Mouse (Mus musculus): ENCODE measurements around the gene Vav3.

Gene Vav3

DNA sequence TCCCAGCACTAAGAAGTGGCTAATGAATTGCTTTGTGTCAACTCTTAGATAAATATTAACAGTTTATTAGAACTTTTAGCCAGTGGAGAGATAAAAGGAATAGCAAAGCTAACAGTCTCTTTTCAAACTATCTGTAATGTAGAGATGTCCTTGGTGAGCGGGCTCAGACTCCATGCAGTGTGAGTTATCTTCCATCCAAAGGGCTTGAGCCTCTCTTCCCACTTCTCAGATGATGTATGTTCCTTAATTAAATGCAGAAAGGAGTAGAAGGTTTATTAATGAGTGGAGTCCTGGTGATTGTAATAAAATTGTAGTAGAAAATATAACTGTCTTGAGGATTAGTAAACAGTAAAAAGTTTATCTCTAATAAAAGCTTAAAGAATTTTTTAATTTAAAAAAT lies 169.3 kb downstream of the Vav3 start:
- DNase-seq (ENCODE audit: low read depth) = no peak

DNA sequence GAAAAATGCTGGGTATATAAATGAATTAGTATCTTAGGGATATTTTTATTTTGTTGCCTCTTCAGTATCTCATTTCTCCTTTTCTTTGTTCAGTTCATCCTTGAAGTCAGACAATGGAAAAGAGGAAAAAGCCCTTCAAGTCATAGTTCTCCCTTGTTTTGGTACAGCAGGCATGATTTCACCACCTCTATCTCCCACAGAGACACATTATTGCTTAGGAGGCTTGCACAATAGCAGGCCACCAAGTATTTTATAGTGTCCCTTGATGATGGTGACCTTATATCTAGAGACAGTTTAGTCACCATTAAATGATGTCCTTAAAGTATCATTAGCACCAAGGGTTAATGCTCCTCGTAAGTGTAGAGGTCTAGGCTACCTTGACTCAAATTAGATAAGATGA lies 171.4 kb downstream of the Vav3 start:
- no peak for DNase-seq (ENCODE audit: low read depth)

DNA sequence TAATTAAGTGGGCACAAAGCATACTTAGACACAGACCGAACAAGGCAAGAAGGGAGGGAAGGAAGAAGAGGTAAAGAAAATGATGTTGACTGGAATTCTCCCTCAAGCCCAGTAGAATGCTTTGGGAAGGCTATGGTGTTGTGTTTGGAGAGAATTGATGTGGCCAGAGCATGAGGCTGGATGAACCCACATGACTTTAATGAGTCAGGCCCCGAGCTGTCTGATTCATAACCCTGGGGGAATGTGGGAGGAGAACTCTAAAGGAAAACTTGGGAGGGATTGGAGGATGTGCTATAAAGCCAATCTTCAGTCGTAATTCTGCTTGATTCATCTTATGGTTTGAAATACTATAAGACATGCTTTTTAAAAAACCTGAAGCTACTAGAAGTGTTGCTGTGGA lies 175.0 kb downstream of the Vav3 start:
- peak; percentile 75 for DNase-seq (ENCODE audit: low read depth)

DNA sequence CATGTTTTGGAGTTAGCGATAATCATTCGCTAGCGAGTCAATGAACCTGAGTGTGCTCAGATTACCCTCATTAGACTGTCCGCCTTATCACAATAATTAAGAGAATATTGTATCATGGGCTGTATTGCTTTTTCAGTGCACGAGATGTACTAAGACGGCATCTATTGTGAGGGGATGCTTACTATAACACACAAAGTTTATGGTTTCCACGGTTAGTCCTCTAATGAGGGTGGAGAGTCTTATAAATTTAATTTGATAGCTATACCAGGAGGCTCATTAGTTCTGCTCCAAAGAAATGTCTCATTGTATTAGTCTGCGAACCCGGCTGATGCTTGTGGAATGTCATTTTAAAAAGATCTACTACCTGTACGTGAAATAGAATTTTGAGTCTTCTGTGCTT lies 175.9 kb downstream of the Vav3 start:
- DNase-seq (ENCODE audit: low read depth) = no peak

DNA sequence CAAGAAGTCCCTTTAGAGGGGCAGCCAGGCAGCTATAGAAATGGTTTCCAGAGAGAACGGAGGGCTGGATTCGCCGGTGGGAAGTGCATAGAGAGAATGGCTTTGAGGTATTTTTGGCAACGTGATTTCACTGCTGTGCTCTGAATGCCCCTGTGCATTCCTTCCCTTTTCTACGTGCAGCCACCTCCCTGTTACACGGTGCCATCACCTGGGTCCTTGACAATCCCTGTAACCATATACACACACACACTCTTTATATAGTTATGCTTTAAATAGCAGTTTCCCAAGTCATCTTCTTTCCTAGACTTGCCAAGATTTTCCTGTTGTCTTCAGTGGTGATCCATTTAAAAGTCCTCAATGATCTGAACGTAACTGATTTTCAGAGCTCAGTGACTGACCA lies 181.7 kb downstream of the Vav3 start:
- DNase-seq (ENCODE audit: low read depth) = no peak

DNA sequence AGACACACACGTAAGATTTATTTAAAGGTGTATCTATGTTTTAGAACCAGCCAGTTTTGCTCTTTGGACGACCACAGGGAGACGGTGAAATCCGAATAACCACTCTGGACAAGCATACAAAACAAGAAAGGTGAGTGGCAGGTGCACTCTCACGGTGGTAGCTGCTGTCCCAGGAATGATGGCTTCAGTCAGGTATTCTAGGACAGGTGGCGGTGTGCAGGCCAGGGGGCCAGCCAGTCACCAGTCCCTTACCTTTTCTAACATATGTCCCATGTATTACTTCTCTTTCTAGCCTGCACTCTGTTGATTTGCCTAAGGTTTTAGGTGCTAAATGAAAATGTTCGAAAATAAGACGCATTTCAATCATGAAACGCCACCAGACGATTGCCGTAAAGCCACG lies 185.4 kb downstream of the Vav3 start:
- DNase-seq (ENCODE audit: low read depth) = no peak

DNA sequence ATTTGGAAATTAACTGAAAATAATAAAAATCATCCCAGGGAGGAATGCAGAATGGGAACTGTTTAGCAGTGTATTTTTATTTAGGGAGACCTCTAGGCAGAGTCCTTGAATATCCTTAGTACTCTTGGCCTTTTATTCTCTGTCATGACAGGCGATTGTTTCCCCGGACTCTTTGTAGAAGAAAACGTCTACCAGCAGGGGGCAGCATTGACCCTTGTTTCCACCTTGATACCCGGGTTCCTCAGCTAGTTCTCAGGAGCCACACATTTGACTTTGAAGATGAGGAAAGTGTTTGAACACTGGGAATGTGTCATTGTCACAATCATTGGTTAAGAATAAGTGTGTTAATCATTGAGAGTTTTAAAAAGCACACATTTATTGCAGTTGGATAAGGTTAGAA lies 185.8 kb downstream of the Vav3 start:
- peak; percentile 44 for DNase-seq (ENCODE audit: low read depth)

DNA sequence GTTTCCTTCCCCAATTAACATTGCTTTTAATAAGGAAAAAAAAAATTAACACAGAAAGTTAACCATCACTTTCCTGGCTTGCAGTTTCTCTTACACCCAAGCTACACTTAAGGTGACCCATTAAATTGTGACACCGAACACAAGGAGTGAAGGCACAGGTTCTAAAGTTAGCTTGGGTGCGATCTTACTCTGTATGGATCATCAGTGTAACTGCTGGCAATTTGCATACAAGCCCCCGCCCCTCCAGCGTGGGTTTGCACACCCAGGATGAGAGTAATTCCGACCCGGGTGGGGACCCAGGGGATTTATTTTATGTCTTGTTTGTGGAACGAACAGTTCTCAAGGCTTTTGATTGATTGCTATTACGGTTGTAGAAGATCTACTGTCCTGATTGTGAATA lies 186.2 kb downstream of the Vav3 start:
- no peak for DNase-seq (ENCODE audit: low read depth)

DNA sequence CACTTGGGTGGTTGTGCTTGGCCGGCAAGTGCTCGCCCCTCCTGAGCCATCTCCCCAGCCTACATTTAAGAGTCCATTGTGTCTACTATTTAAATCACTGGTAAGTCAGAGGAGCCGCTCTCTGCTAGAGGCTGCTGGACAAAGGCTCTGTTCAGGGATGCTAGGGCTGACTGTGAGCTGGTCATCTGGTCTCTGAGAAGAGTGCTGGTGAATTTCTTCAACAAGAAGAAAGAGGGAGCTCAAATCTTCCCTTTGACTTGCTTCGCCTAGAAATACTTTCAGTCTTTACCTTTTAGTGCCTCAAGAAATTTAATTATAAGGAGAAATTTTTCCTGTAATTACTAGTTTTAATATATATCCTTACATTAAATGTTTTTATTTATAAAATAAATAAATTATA lies 188.2 kb downstream of the Vav3 start:
- no peak for DNase-seq (ENCODE audit: low read depth)

DNA sequence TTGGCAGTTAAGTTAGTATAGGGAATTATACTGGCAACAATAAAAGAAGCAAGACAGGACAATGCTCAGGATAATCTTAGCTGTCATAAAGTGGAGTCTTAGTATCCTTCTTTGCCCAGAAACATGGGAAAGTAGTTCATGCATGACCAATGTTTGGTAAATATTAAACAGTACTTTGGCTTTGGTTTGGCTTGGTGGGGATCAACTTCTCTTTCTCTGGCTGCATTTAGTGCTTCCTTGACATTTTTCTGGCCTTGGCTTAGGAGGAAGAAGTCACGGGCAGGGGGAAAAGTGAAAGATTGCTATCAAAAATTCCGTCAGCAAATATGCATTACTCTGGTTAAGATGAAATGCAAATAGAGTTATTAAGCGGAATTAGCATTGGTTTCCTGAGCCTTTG lies 197.2 kb downstream of the Vav3 start:
- no peak for DNase-seq (ENCODE audit: low read depth)

DNA sequence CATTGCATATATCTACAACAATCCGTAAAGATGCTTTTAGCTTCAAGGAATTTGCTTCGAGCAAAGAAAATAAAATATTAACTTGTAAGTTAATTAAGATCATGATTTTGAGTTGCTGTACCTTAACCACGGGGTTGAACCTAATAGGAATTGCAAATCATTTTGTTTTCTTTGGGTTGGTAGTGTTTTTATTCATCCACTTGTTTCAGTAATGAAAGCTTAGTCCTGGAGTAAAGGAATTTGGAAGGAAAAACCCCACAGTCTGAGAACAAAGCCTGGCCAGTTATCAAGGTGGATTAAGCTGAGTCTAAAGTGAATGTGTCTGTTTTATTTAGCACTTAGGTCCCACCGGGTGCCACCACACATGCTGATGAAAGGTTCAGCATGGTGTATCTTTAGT lies 199.6 kb downstream of the Vav3 start:
- DNase-seq (ENCODE audit: low read depth) = no peak

DNA sequence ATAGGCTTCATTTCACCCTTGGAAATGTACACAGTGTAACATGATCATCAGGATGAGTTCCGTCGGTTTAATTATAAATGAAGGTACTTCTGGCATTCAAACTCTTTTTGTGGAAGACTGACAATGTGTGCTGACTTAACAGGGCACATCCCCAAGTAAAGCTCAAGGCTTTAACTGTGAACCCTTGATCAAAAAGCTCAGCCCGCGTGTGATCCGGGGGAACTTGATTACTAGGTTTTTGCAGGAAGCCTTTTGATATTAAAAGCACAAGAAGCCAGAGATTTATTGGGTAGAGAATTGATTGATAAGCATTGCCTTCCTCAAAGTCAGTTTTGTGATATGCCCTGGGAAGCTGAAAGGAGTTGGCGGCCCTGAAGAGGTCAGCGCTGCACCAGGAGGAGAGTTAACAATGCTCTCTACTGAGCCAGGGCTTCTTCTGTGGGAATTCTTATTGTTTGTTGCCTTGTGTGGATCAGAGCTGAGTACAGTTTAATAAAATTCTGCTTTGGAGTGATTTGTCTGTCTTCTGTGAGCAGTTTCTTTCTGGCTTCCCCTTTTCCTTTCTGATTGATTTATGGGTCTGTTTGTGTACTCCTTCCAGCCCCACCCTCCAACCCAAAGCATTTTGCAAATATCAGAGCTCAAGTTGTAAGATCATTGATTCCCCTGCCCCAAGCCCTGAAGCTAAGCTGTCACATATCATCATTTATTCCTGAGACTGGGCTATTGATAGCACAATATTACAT lies 204.2 kb downstream of the Vav3 start:
- DNase-seq (ENCODE audit: low read depth) = no peak

DNA sequence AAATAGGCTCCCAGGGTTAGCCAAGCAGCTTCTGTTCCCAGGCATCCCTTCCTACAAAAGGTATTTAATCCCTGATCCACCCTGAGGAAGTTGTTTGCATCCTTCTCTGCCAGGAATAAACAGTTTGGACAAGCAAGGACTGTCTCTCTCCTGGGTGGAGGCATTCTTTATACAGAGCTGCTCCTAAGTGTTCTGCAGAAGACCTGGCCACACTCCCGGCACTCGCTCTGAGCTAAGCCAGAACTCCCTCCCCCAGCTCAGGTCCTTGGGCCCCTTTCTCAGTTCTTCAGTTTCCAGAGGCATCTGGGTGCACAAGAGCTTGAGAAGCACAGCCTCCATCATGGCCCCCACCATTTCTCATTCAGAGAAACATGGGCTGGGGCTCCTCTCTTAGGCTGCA lies 216.9 kb downstream of the Vav3 start:
- no peak for DNase-seq (ENCODE audit: low read depth)

DNA sequence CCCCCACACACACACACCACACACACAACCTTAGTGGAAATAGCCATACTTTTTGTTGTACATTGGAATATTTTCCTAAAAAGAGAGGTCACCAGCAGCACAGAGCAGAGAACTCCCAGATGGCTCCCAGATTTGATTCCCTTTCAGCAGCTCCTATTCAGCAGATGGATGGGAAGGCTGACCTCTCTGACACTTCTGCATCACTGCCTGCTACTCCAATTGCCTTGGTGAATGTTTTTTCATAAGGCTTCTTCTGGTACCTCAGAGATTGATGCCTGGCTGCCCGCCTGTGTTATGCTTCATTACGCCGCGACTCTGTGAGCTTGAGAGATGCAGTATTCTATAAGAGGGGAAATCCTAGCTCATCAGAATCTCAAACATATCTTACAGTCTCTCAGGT lies 220.8 kb downstream of the Vav3 start:
- DNase-seq (ENCODE audit: low read depth) = no peak

DNA sequence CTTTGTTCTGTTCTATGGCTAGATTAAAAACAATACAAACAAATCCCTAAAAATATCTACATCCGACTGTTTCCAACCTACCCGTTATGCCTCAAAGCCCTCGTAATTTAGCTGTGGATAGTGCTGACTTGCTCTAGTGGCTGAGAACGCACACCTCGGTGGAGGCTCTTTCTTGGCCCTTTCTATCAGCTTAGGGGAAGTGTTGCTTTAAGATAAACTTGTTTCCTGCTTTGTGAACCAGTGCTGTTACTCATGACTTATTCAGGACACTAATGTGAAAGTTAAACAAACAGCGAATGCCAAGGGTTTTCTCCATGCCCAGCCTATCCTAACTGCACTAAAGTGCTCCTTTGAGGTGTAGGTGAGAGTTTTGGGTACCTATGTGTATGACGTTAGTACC lies 221.3 kb downstream of the Vav3 start:
- DNase-seq (ENCODE audit: low read depth) = no peak

DNA sequence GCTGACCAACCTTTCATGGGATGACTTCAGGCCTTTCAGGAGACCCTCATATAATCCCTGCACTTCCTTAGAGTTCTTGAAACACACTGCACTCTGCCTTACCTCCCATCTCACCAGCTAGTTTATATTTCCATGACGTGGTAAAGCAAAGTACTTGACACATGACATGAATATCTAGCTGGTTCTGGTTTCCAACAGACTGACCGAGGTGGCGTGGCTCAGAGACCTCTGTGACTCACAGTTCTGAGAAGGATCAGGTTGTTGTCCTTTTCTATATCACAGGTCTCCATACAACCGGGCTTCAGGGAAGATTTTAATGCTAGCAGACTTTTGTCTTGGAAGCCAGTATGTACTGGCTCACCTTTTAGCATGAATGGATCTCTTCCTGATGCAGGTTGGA lies 221.8 kb downstream of the Vav3 start:
- DNase-seq (ENCODE audit: low read depth) = no peak

DNA sequence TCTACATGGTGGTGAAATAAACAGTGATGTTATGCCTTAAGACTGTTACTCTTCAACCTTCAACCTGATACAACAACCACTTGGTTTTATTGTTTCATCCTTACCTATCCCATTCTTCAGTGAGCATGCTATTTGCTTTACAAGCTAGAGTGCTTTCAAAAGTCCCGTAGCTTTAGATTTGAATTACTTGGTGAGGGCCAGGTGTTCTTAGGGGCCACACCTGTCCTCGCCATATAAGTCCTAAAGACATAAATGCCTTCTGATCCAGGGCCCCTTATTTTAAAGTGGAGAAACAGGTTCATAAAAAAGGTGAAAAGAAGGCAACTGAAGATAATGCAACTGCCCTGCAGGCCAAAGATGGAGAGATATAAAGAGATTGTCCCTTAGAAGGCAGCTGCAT lies 224.0 kb downstream of the Vav3 start:
- no peak for DNase-seq (ENCODE audit: low read depth)

DNA sequence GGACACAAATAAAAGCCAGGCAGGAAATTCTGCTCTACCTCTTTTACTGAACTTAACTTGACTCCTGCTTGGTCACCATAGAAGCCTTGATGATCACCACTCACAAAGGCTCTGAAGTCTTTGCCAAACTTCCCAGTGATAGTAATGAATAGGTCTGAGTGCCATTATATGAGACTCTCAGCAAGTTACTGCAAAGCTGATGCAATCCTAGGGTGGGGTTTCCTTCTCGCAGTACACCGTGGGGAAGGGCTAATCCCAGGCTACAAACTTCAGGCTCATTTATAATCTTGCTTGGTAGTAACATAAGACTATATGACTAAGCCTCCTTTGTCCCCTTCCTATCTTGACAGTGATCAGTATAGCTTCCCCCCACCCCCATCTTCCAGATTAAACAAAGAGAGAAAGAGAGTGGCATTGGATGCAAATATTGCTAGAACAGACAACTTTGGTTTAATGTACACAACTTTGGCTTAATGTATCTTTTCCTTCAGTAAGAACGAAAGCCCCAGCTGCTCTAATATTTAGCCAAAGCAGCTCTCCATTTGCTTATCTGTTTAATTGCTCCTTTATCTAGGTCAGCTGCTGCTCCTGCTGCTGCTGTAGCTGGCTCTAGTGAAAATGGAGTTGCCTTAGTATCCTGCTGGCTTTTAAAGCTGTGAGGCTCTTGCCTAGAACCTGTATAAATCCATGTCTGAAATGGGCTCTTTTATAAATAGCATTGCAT lies 228.3 kb downstream of the Vav3 start:
- DNase-seq (ENCODE audit: low read depth) = no peak

DNA sequence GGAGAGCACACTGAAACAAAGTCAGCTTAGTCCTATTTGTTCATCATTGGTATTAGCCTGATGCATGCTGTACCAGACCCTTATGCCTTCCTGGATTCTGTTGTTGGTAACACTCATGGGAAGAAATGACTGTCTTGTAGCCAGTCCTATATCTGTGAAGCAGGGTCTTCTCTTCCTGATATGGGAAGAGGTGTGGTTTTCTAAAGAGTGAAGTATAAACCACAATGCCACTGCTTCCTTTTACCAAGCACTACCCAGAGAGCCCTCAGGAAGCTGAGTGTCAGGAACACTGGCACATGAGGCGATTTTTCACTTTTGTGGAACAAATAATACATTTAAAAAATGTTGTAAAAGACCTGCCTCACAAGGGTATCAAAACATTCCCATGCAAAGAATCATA lies 231.0 kb downstream of the Vav3 start:
- DNase-seq (ENCODE audit: low read depth) = no peak

DNA sequence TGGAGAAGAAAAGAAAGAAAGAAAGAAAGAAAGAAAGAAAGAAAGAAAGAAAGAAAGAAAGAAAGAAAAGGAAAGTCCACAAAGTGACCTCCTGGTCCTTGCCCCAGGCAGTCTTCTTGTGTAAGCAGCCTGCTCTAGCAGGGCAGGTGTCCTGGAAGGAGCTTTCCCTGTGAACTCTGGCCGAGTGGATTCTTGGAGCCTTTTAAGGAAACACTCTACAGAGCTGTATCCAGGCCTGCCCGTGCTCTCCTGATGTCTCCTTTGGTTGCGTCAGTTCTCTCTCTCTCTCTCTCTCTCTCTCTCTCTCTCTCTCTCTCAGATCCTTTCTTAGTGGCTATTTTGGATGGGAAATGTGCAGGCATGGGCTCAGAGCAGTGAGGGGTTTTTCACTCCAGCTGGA lies 232.4 kb downstream of the Vav3 start:
- no peak for DNase-seq (ENCODE audit: low read depth)

DNA sequence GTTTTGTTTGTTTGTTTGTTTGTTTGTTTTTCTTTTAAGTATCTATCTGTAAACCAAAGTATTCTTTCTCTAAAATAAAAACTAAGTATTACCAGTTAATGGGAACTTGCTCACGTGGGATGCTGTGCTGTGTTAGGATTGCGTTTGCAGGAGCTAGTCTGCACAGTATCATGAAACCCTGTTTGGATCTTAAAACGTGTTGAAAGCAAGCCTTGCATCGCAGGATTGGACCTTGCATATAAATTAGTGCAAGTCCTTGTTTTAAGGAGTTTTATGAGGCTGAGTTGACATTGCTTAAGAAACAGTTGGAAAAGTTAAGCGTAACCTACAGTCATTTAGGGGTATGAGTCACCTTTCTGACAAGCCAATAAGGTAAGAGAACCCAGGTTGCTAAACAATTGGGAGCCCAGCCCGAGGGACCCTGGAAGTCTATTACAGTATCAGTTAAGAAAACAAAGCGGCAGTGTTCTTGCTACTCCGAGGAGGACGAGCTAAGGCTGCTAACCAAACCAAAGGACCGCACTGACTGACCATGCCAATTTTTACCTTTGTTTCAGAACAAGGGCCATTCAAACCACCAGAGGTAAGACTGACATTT lies 233.2 kb downstream of the Vav3 start:
- DNase-seq (ENCODE audit: low read depth) = peak; percentile 44

DNA sequence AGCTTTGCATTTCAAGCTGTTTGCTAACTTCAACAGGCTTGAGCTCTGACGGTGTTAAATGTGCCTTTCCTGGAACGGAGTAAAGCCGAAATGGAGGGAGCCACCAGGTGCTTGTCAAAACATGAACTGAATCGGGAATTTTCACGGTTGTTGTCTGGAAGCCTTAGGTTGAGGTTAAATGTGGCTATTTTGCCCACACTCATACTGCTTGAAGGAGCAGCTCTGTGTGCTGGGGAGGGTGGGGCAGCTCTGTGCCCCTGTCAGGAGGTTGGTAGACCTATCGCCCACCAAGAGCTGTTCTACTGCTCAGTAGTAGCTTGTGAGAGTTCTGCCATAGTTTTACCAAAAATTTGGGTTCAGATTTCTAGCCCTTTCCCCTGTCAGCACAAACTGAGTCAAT lies 233.7 kb downstream of the Vav3 start:
- no peak for DNase-seq (ENCODE audit: low read depth)

DNA sequence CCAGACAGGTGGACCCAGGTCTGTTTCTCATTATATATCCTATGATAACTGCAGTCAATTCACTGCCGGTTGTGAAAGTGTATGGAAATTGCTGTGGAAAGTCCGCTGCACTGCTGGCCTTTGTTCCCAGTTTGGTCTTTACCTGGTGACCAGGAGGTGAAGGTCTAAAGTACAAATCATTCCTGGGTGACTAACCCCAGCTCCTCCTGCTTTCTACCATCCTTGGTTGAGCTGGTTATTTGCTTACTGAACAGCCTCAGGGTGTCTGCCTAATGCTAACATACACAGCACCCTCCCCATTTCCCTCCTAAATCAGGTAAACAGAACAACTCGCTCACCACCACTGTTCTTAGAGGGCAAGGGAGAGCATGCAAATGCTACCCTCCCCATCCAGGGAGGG lies 237.9 kb downstream of the Vav3 start:
- DNase-seq (ENCODE audit: low read depth) = no peak

DNA sequence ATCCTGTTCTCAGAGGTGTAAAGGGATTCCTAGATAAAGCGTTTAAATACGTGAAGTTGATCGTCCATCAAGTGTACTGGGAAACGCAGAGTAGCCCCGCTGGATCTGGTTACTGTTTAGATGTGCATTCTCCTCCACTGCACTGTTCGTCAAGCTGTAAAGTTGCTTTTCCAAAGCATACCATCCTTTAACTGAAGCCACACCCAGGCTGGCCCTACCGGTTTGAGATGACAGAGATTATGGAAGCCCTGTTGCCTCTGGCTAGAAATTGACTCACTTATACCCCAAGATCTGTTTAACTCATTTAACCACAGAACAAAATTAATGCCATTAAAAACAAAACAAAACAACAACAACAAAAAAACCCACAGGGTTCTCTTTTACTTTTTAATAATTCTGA lies 238.5 kb downstream of the Vav3 start:
- DNase-seq (ENCODE audit: low read depth) = no peak

Data from fibroblast of lung, adult 2 months (primary cell).